8 mouse cellular contexts compared by ENCODE assay signal in the genomic region with DNA sequence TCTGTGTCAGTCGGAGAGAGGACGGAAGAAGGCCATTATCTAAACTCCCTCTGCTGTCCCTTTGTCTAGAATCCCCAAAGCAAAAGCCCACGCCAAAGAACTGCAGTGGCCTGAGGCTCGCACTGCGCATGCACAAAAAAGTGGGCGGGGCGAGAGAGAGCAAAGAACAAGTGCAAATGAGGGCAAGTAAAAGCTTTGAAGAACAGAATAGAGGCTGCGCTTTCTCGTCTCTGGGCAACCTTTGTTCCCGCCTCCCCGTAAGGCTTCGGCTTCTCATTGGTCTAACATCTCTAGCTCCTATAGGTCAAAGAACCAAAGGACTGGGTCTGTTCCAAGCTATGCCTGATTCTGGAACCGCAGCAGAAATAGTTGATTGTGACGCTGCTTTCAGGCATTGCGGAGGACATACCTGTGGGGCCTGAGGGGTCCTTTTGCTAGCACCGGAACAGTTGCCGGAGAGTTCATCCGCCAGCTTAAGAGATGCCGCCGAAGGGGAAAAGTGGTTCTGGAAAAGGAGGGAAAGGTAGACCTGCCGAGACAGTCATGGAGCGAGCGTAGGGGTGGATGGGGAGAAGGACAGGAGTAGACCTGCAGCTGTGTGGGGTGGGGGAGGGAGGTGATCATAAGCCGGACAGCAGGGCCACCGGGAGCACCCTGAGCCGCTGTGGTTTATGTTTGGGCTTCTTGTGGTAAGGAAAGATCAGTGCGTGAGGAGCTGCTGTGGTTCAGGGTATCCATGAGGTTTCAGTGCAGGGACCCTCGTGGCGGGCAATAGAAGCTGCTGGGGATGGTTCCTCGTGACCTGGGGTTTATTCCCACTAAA. TPM values are rescaled to one million over a fixed set of nuclear protein-coding genes. Genes with fewer than 3 reads are reported as not detected.
DNase-seq lines count a peak whose midpoint lies in the region; ATAC-seq lines count a peak whose summit lies in the region.

A gene (plus strand): TSS at position 406 of the 823 bp plus-strand sequence.

- no peaks in the 10 kb centered on the region for H3K27me3 ChIP-seq in hindbrain, embryonic 14.5 days (ENCODE audit: control insufficient read depth, insufficient read depth, low read length)

- 15% methylated on average over 30 of the region's 30 CpGs for WGBS in hindbrain, embryonic 14.5 days

- H3K27ac ChIP-seq in hindbrain, embryonic 14.5 days, result peak within 1 kb of the TSS; percentile 83

- peak within 1 kb of the TSS; percentile 58 for H3K4me2 ChIP-seq in hindbrain, embryonic 14.5 days (replicated peaks)

- H3K9me3 ChIP-seq in hindbrain, embryonic 14.5 days (ENCODE audit: control insufficient read depth, low read length), result no peaks in the 10 kb centered on the region

- peak within 1 kb of the TSS; percentile 58 for H3K4me3 ChIP-seq in hindbrain, embryonic 14.5 days (replicated peaks; ENCODE audit: low read length)

- peaks cover 12% of the 10 kb centered on the region; the same call in 1 of the 2 replicates for H3K36me3 ChIP-seq in hindbrain, embryonic 14.5 days (replicated peaks; ENCODE audit: control insufficient read depth, insufficient read depth)

- DNase-seq in R1 (ENCODE audit: low read depth, low spot score), result peak; percentile 99
- peak; percentile 91 to 95 for DNase-seq in cerebellum, postnatal 25 days
- DNase-seq in frontal cortex, postnatal 25 days (ENCODE audit: low spot score in 2 of 2), result peak; percentile 74 to 76
- peak; percentile 93 for DNase-seq in hindbrain, embryonic 14.5 days (ENCODE audit: low spot score)
- peak; percentile 86 to 90 for DNase-seq in layer of hippocampus, postnatal 36 days
- DNase-seq in lung, postnatal 36 days, result peak; percentile 97
- peak; percentile 99 for DNase-seq in retina, postnatal 1 day
- peak; percentile 57 to 86 for DNase-seq in urinary bladder, adult 18-20 months (ENCODE audit: low spot score in 2 of 2)

- 0 out of 2 replicates have a peak, but pooled peaks cover 2% of the 10 kb centered on the region for H3K4me1 ChIP-seq in hindbrain, embryonic 14.5 days (replicated peaks; ENCODE audit: control insufficient read depth, insufficient read depth, low read length)

- ATAC-seq in hindbrain, embryonic 14.5 days (ENCODE audit: low FRiP score), result peak; percentile 98

- H3K9ac ChIP-seq in hindbrain, embryonic 14.5 days, result peak within 1 kb of the TSS; percentile 58

RNA-seq across cellular contexts. Expression of the gene that starts here (rescaled TPM):
- 58.2 and 60.2 TPM in 2 replicates for polyA plus RNA-seq in hindbrain, embryonic 14.5 days (2014; fragmentation: Nextera tagmentation; extraction: Ambion mirVana)
- 10 to 100 TPM; 33.5 to 35.8 TPM for total RNA-seq in layer of hippocampus, postnatal 36 days (2021)

Comparison
In these comparisons a context has a peak if more than half of its experiments do, and no peak if none do; other contexts are left out.
1. Peak in every context shown above with its lines: DNase-seq, ATAC-seq, H3K4me3 ChIP-seq and H3K27ac ChIP-seq.